Mouse (Mus musculus) adrenal gland, postnatal 10 days (tissue): ENCODE measurements around the gene Gpr152. TPM values are rescaled to one million over a fixed set of nuclear protein-coding genes. Genes with fewer than 3 reads are reported as not detected.
A peak's percentile ranks its signal among the peaks of the same experiment; 100 is the strongest.
"Not testable (repeated sequence)": the region's sequence is repeated elsewhere in the genome, so short reads cannot be mapped to it uniquely, and the experiment has no call there.

ENCODE experiments used
- DNase-seq: peaks from one replicate; pipeline ENCODE4 v3.0.0; 2021; ENCODE audit warnings: mixed read lengths
- total RNA-seq, 2 experiments: library from RNA; stranded (reverse); gene quantifications; 2 replicates each; pipeline ENCODE4 v1.2.3; 2021

Gpr152 gene
- total RNA-seq, 2 experiments from 2014 or later, result not detected

DNA sequence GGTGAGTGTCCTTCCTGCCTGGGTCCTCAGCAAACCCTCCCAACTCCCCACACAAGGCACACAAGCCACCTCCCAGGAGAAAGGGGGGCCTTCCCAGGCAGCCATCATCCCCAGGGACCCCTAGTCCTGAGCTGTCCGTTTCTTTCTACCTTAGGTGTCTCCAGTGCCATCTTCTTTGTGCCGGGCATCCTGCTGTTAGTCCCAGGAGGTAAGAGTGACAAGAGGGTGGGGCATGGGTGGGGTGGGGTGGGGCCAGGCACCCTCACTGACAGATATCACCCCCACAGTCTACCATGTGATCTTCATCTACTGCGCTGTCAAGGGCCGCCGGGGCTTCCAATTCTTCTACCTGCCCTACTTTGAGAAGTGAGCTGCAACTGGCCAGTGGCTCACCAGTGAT lies 8.5 kb upstream of the Gpr152 start:
- no peak for DNase-seq

GRCm38 (mm10) chr19:4131768-4132167 lies 7.8 kb upstream of the Gpr152 start:
- DNase-seq, result no peak

DNA sequence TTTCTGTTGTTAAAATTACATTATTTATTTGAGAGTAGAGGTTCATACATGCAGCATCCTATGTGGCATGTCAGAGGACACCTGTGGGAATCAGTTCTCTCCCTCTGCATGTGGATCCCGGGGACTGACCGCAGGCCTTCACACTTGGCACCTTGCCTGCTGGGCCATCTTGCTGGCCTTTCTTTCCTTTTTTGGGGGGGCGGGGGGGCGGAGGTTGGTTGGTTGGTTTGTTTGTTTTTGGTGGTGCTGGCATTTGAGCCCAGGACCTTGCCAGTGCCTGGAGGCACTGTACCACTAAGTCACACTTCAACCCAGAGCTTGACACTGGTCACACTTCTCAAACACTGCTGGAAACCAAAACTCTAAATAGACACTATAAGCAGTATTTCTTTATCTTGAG lies 5.2 kb upstream of the Gpr152 start:
- DNase-seq, result no peak

- not testable (repeated sequence) for DNase-seq
Observed at GRCm38 (mm10) chr19:4135229-4135962, 4.2 kb upstream of the Gpr152 start.

- DNase-seq, result not testable (repeated sequence)
Observed at GRCm38 (mm10) chr19:4135963-4136345, 3.6 kb upstream of the Gpr152 start.

DNA sequence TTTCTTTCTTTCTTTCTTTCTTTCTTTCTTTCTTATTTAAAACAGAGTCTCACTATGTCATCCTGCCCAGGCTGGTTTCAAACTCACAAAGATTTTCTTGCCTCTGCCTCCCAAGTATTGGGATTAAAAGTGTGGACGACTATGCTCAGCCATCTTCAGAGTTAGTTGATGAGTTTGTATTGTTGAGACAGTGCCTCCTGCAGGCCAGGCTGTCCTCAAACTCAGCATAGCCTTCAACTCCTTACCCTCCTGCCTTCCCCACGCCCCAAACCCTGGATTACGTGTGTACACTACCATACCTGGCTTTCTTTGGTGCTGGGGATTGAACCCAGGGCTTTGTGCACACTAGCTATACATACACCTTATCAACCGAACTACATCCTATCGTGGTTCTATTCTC lies 3.1 kb upstream of the Gpr152 start:
- DNase-seq, result no peak

DNA sequence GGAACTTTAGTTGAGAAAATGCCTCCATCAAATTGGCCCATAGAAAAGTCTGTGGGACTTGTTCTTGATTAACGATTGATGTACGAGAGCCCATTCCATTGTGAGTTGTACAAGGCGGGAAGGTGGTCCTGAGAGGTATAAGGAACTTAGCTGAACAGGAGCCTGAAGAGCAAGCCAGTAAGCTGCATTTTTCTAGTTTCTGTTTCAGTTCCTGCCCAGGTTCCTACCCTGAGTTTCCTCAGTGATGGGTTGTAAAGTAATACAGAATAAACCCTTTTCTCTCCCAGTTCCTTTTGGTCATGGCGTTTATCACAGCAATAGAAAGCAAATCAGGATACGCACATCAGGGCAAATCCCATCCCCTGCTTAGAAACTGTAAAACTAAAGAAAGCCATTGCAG lies 1.7 kb upstream of the Gpr152 start:
- no peak for DNase-seq

DNA sequence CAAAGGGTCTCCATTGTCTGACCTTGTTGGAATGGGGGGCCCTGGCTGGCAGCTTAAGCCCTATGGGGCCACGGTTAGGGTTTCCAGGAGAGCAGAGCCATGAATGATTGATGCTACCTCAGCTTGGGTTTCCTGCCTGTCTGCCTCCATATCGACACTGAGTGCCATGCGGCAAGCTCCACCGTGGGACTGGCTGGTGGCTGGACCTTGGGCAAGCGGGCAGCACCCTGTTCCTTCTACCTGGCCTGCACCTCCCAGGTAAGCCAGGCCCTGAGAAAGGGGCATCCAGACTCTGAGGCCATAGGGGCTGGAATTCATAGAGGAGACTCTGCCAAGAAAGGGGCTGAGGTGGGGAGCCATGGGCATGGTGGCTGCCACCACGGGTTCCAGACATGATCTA lies 560 bp downstream of the Gpr152 start:
- DNase-seq, result no peak

DNA sequence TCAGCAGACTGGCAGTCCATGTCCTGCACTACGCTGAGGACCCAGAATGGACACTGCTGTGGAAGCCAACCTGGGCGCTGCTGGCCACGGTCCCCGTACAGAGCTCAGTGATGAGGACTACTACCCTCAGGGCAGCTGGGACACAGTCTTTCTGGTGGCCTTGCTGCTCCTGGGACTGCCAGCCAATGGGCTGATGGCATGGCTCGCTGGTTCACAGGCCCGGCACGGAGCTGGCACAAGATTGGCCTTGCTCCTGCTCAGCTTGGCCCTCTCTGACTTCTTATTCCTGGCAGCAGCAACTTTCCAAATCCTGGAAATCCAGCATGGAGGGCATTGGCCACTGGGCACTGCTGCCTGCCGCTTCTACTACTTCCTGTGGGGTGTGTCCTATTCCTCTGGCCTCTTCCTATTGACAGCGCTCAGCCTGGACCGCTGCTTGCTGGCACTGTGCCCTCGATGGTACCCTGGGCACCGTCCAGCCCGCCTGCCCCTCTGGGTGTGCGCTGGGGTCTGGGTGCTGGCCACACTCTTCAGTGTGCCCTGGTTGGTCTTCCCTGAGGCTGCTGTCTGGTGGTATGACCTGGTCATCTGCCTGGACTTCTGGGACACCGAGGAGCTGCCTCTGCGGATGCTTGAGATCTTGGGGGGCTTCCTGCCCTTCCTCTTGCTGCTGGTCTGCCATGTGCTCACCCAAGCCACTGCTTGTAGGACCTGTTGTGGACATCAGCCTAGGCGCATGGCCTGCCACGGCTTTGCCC lies 3.0 kb downstream of the Gpr152 start:
- peak; percentile 59 for DNase-seq

- DNase-seq, result no peak
Observed at GRCm38 (mm10) chr19:4143759-4144268, 4.2 kb downstream of the Gpr152 start, which contains the start of gene Cabp4. Gene Cabp4, minus strand, starts transcription at chr19:4144033.

DNA sequence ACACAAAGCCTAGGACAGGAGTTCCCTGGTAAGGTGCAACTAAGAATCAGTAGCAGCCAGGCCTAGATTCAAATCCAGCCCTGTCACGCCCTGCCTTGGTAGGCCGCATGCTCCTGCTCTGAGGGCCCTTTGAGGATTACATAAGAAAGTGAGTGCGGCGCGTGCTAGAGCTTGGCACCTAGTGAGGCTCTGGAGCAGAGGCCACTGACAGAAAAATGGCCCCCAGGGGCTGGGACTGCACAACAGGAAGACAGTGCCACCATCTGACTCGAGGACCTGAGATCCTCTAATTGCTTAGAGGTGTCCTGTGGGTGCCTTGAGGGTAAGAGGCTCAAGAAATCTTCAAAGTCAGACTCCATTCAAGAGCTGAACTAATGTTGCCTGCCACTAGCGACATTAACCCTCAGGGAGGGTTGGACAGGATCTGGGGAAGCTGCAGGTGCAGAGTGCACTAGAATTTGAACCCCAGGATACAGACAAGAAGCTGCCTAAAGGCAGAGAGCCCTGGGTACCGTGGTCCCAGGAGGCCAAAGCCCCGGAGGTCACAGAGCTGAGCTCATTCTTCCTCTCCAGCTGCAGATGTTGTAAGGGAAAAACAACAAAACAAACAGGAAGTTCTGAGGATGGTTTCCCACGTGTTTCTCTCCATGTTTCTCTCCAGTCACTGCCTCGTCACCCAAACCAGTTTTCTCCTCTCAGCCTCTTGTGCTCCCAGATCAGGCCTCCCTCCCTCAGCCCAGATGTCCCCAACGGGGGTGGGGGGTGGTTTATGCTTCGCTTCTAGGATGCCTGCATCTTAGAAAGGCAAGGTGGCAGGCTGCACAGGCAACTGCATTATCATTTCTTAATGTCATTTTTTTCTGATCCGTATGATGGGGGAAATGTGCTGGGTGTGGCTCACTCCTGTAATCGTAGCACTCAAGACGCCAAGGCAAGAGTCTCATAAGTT lies 5.2 kb downstream of the Gpr152 start:
- DNase-seq, result peak; percentile 62

DNA sequence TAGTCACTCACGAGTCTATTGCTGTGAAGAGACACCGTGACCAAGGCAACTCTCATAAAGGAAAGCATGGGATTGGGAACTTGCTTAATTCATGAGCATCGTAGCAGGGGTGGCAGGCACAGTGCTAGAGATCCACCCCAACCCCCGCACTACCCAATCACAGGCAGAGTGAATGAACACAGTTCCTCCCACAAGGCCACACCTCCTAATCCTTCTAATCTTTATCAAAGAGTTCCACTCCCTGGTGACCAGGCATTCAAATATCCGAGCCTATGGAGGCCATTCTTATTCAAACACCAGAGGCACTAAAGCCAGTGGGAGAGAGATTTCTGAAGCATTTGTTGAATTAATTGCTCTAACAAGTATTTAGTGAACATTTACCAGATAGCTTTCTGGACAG lies 6.3 kb downstream of the Gpr152 start:
- DNase-seq, result no peak

GRCm38 (mm10) chr19:4146366-4147021 lies 6.9 kb downstream of the Gpr152 start:
- DNase-seq, result no peak

GRCm38 (mm10) chr19:4147022-4147405 lies 7.4 kb downstream of the Gpr152 start:
- DNase-seq, result no peak

DNA sequence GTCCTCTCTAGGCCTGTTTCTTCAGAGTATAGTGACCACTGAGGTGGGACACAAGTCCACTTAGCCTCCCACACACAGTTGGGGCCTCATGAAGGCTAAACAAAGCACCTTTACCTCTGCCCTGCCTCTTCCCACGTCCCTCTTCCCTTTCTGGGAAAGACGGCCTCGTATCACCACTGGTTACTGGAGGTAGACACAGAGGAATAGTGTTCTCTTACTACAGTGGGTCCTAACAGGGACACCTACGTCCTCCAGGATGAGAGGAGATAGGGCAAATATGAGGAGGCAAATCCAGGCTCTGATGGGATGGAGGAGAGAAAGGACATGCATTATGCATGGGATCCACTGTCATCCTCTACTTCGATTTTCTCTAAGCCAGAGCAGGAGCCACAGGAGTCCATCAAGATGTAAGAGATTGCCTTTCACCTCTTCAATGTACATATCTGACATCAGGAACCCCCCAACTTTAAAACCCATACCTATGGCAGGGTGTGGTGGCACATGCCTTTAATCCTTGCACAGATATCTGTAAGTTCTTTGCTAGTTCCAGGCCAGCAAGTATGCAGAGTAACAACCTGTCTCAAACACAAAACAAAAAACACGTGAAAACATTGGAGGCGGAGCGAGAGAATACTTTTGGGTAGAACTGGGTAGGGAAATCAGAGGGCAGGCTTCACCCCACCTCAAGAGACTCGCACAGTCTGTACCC lies 8.3 kb downstream of the Gpr152 start:
- no peak for DNase-seq

DNA sequence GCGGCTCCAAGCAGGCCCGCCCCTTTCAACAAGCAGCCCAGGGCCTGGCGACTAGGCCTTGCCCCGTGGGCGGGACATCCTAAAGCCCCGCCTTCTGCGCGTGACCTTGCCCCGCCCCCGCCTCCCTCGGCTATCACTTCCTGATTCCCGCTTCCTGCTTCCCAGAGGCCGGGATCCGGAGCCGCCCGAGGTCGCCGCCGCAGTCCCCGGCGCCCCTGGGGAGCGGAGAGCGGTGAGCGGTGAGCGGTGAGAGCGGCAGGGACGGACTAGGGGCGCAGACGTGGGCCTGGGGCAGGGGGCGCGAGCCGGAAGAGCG lies 8.9 kb downstream of the Gpr152 start, which contains the start of gene Coro1b:
Gene Coro1b, plus strand, starts transcription at position 129 of the 316 bp plus-strand sequence.
- peak; percentile 100 for DNase-seq

DNA sequence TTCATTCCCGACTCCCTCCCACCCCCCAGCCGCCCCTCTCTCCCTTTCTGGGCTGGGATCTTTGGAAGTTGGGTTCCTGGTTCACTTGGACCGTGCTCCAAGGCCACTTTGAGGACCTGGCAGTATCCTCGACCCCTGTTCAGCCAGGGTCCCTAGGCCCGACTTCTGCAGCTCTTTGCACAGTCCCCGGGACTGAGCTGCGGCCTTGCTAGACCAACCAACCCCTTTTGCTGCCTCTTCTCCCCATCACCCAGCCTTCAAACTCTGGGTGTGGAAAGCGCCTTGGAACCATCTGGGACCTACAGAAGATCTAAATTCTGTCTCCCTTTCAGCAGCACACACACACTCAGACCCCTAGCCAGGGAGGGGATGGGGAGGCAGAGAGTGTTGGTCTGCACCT lies 9.2 kb downstream of the Gpr152 start:
- no peak for DNase-seq

GRCm38 (mm10) chr19:4149283-4149682 lies 9.7 kb downstream of the Gpr152 start:
- DNase-seq, result no peak

- no peak for DNase-seq
Observed at GRCm38 (mm10) chr19:4149764-4150461, 10.3 kb downstream of the Gpr152 start.
